32 mouse cellular contexts compared by ENCODE assay signal in genomic region chr16:33766309-33766708, GRCm38 (mm10). TPM values are rescaled to one million over a fixed set of nuclear protein-coding genes. Genes with fewer than 3 reads are reported as not detected.
DNase-seq lines count a peak whose midpoint lies in the region; ATAC-seq and TF ChIP-seq lines count a peak whose summit lies in the region.
"Had no signal": no experiment of that assay in that cellular context is flagged by ENCODE, and none has a peak within 500 bp of the region (broad histone marks: within the 10 kb centered on the region; RNA-seq: fewer than 3 reads in every experiment).

No protein-coding gene starts in this region.

- TF ChIP-seq CTCF in CH12.LX (conservative IDR thresholded peaks at IDR 0.05 in 1 of 2, IDR thresholded peaks at IDR 0.05 in 1 of 2; ENCODE audit: low read depth in 2 of 2, low read length in 2 of 2), result no peak
- TF ChIP-seq CTCF in ES-Bruce4 (IDR thresholded peaks at IDR 0.05; ENCODE audit: low read depth, low read length), result no peak
- TF ChIP-seq CTCF in stomach, postnatal 0 days (IDR thresholded peaks at IDR 0.05; ENCODE audit: low read depth), result no peak

- TF ChIP-seq POLR2A in CH12.LX (IDR thresholded peaks at IDR 0.05; ENCODE audit: low read depth, low read length) (no peak), ES-Bruce4 (IDR thresholded peaks at IDR 0.05; ENCODE audit: insufficient read depth, low read length) (no peak)

- no peaks in the 10 kb centered on the region for H3K79me2 ChIP-seq in CH12.LX (replicated peaks; ENCODE audit: control insufficient read depth, extremely low read depth, insufficient read depth, poor library complexity, severe bottlenecking)

- ATAC-seq in intestine, embryonic 16.5 days, result peak; percentile 61; the same call in 1 of the 2 replicates
- ATAC-seq in stomach, postnatal 0 days (ENCODE audit: low FRiP score, low TSS enrichment), result peak; percentile 57; the same call in 1 of the 2 replicates
- ATAC-seq in granulocyte monocyte progenitor cell, adult 5-6 weeks (replicated peaks; ENCODE audit: poor library complexity, severe bottlenecking), result no peak
- ATAC-seq: activated CD4-positive, CD25-positive, alpha-beta regulatory T cell, adult 4 months; CD4-positive, CD25-positive, alpha-beta regulatory T cell, adult 4 months; forebrain, embryonic 15.5 days; hindbrain, postnatal 0 days had no signal

- TF ChIP-seq EP300 in CH12.LX (IDR thresholded peaks at IDR 0.05; ENCODE audit: low read length), result no peak
- TF ChIP-seq EP300 in ES-Bruce4 (IDR thresholded peaks at IDR 0.05; ENCODE audit: insufficient read depth, low read depth, low read length), result no peak
- no peak for TF ChIP-seq EP300 in stomach, postnatal 0 days (optimal IDR thresholded peaks at IDR 0.05)

- H3K4me1 ChIP-seq in CH12.LX (ENCODE audit: control insufficient read depth in 1 of 2, insufficient read depth in 2 of 2) (peaks cover 21 to 58% of the 10 kb centered on the region in 2 experiments), ES-Bruce4 (ENCODE audit: control insufficient read depth, insufficient read depth, low read length) (no peaks in the 10 kb centered on the region)
- H3K4me1 ChIP-seq in intestine, embryonic 16.5 days (ENCODE audit: control insufficient read depth, insufficient read depth, low read length), result peaks cover 16% of the 10 kb centered on the region
- no peaks in the 10 kb centered on the region for H3K4me1 ChIP-seq in stomach, postnatal 0 days (replicated peaks; ENCODE audit: control insufficient read depth, insufficient read depth)
- H3K4me1 ChIP-seq: kidney, embryonic 15.5 days had no signal

- H3K27ac ChIP-seq in CH12.LX (ENCODE audit: insufficient read depth, low read depth) (no peak overlapping the region), ES-Bruce4 (ENCODE audit: insufficient read depth, low read length) (no peak overlapping the region)
- peak overlapping the region; percentile 92 for H3K27ac ChIP-seq in intestine, embryonic 16.5 days (ENCODE audit: low read length)
- H3K27ac ChIP-seq in stomach, postnatal 0 days (replicated peaks), result no peak overlapping the region
- H3K27ac ChIP-seq: embryonic facial prominence, embryonic 13.5 days; forebrain, embryonic 10.5 days; forebrain, embryonic 15.5 days; hindbrain, embryonic 12.5 days; hindbrain, postnatal 0 days; kidney, embryonic 15.5 days; neural tube, embryonic 15.5 days had no signal

- no peak overlapping the region for H3K4me2 ChIP-seq in CH12.LX (ENCODE audit: insufficient read depth, low read depth, poor library complexity, severe bottlenecking)
- no peak overlapping the region for H3K4me2 ChIP-seq in intestine, embryonic 16.5 days (ENCODE audit: low read depth, low read length)
- no peak overlapping the region for H3K4me2 ChIP-seq in stomach, postnatal 0 days (replicated peaks; ENCODE audit: low read depth)
- H3K4me2 ChIP-seq: embryonic facial prominence, embryonic 13.5 days; forebrain, embryonic 15.5 days; hindbrain, embryonic 12.5 days; kidney, embryonic 15.5 days; neural tube, embryonic 15.5 days had no signal

- no peak for DNase-seq in CH12.LX (ENCODE audit: extremely low read depth)
- no peak for DNase-seq in stomach, postnatal 0 days (ENCODE audit: low spot score)
- DNase-seq in kidney, adult 11 months, result no peak
- no peak for DNase-seq in heart, postnatal 4 days
- DNase-seq: cerebellum, adult 18-20 months; cerebellum, postnatal 10 days; kidney, adult 18-20 months; kidney, postnatal 25 days; lung, adult 2 months; lung, postnatal 10 days; midbrain, embryonic 14.5 days; thymus, adult 18-20 months; thymus, postnatal 4 days had no signal

- H3K9me3 ChIP-seq in CH12.LX (replicated peaks; ENCODE audit: low read length), result no peaks in the 10 kb centered on the region
- no peaks in the 10 kb centered on the region for H3K9me3 ChIP-seq in ES-Bruce4 (replicated peaks; ENCODE audit: control insufficient read depth, insufficient read depth, low read length, poor library complexity, severe bottlenecking)
- no peaks in the 10 kb centered on the region for H3K9me3 ChIP-seq in intestine, embryonic 16.5 days (ENCODE audit: control insufficient read depth, low read length)
- no peaks in the 10 kb centered on the region for H3K9me3 ChIP-seq in stomach, postnatal 0 days (ENCODE audit: control insufficient read depth, low read length)
- H3K9me3 ChIP-seq: embryonic facial prominence, embryonic 13.5 days; forebrain, embryonic 10.5 days; forebrain, embryonic 15.5 days; hindbrain, embryonic 12.5 days; kidney, embryonic 15.5 days; neural tube, embryonic 15.5 days had no signal

- H3K9ac ChIP-seq in CH12.LX (ENCODE audit: insufficient read depth, low read depth) (no peak overlapping the region), ES-Bruce4 (ENCODE audit: low read depth, poor library complexity, severe bottlenecking) (no peak overlapping the region)
- no peak overlapping the region for H3K9ac ChIP-seq in intestine, embryonic 16.5 days (ENCODE audit: low read depth, low read length)
- H3K9ac ChIP-seq in stomach, postnatal 0 days (ENCODE audit: low read length), result no peak overlapping the region
- H3K9ac ChIP-seq: embryonic facial prominence, embryonic 13.5 days; forebrain, embryonic 15.5 days; hindbrain, embryonic 12.5 days; kidney, embryonic 15.5 days; neural tube, embryonic 15.5 days had no signal

- dilution Hi-C loops in CH12.LX (cut with MboI; ENCODE audit: extremely low pct_ligation_motif_present, extremely low pct_unique_long_range_greater_than_20kb, low sequenced_read_pairs), result no loop called here

- 75% methylated on average over 12 of the region's 12 CpGs for WGBS in intestine, embryonic 16.5 days
- WGBS in stomach, postnatal 0 days, result 75% methylated on average over 12 of the region's 12 CpGs

- H3K27me3 ChIP-seq in CH12.LX (replicated peaks) (no peaks in the 10 kb centered on the region), ES-Bruce4 (ENCODE audit: control insufficient read depth, insufficient read depth, low read length, poor library complexity, severe bottlenecking) (no peaks in the 10 kb centered on the region)
- no peaks in the 10 kb centered on the region for H3K27me3 ChIP-seq in intestine, embryonic 16.5 days (replicated peaks; ENCODE audit: control insufficient read depth, insufficient read depth, low read length)
- H3K27me3 ChIP-seq in stomach, postnatal 0 days (ENCODE audit: control insufficient read depth, insufficient read depth, low read length), result no peaks in the 10 kb centered on the region
- H3K27me3 ChIP-seq: embryonic facial prominence, embryonic 13.5 days; forebrain, embryonic 15.5 days; hindbrain, embryonic 12.5 days; kidney, embryonic 15.5 days; neural tube, embryonic 15.5 days had no signal

- no peak for TF ChIP-seq RAD21 in CH12.LX (IDR thresholded peaks at IDR 0.05; ENCODE audit: low read depth, low read length)

- H3K36me3 ChIP-seq in CH12.LX (replicated peaks in 1 of 2; ENCODE audit: control insufficient read depth in 1 of 2, insufficient read depth in 1 of 2, low read length in 1 of 2) (peaks cover 44 to 67% of the 10 kb centered on the region in 2 experiments), ES-Bruce4 (ENCODE audit: control insufficient read depth, insufficient read depth, low read length, poor library complexity, severe bottlenecking) (no peaks in the 10 kb centered on the region)
- peaks cover 5% of the 10 kb centered on the region; the same call in 1 of the 2 replicates for H3K36me3 ChIP-seq in intestine, embryonic 16.5 days (ENCODE audit: control insufficient read depth, insufficient read depth, low read length)
- no peaks in the 10 kb centered on the region for H3K36me3 ChIP-seq in stomach, postnatal 0 days (ENCODE audit: control insufficient read depth, insufficient read depth, low read length)
- H3K36me3 ChIP-seq: neural tube, embryonic 15.5 days had no signal

- in situ Hi-C loops in CH12.LX (cut with MboI; ENCODE audit: low pct_ligation_motif_present, low pct_unique_long_range_greater_than_20kb, low sequenced_read_pairs), result no loop called here

- H3K4me3 ChIP-seq in CH12.LX (replicated peaks in 1 of 3; ENCODE audit: low read depth in 2 of 3, low read length in 2 of 3, poor library complexity in 1 of 3) (no peak overlapping the region), ES-Bruce4 (ENCODE audit: low read depth, low read length) (peak overlapping the region; percentile 25)
- H3K4me3 ChIP-seq in intestine, embryonic 16.5 days (ENCODE audit: low read length), result no peak overlapping the region
- no peak overlapping the region for H3K4me3 ChIP-seq in stomach, postnatal 0 days (ENCODE audit: low read depth, low read length)
- H3K4me3 ChIP-seq: embryonic facial prominence, embryonic 13.5 days; forebrain, embryonic 10.5 days; forebrain, embryonic 15.5 days; hindbrain, embryonic 12.5 days; kidney, embryonic 15.5 days; neural tube, embryonic 15.5 days had no signal

TF ChIP-seq in CH12.LX, 34 proteins besides CTCF, POLR2A, EP300 and RAD21:
- no peak for TF ChIP-seq ZKSCAN1 (IDR thresholded peaks at IDR 0.05; ENCODE audit: borderline replicate concordance, low read depth, low read length)
- no peak for TF ChIP-seq CHD2 (IDR thresholded peaks at IDR 0.05; ENCODE audit: low read length)
- TF ChIP-seq POLR2AphosphoS2 (IDR thresholded peaks at IDR 0.05; ENCODE audit: low read depth, low read length), result peak; percentile 15; the same call in 1 of the 2 replicates
- no peak for TF ChIP-seq KAT2A (IDR thresholded peaks at IDR 0.05; ENCODE audit: insufficient replicate concordance, low read length)

RNA-seq across cellular contexts. Expression of gene Muc13, which starts 27.5 kb away (rescaled TPM):
- not detected in 2 replicates for total RNA-seq in CH12.LX (2012; rRNA removed)
- not detected in 2 replicates for total RNA-seq in CH12.LX (2014; rRNA removed)
- polyA plus RNA-seq in CH12.LX (2012; ENCODE audit: insufficient read length, low read depth), result not detected in 2 replicates
- polyA plus RNA-seq in ES-Bruce4 (2011; ENCODE audit: insufficient read depth, insufficient read length, low read depth, missing spikeins), result not detected in 2 replicates
- 358 and 407 TPM in 2 replicates for polyA plus RNA-seq in intestine, embryonic 16.5 days (2015; fragmentation: Nextera tagmentation; extraction: Ambion mirVana)
- polyA plus RNA-seq in stomach, postnatal 0 days (2015; fragmentation: Nextera tagmentation; extraction: Ambion mirVana), result 8.7 and 10.6 TPM in 2 replicates
- 41.1 and 69.5 TPM in 2 replicates for total RNA-seq in granulocyte monocyte progenitor cell, adult 5-6 weeks (2014; fragmentation: Nextera tagmentation)
- 53.2 and 60.5 TPM in 2 replicates for total RNA-seq in granulocyte monocyte progenitor cell, adult 5-6 weeks (2017)
- under 1 TPM; 0.12 to 0.20 TPM for total RNA-seq in heart, postnatal 4 days (2021)
- total RNA-seq: adrenal gland, adult 2 months; adrenal gland, postnatal 36 days; gastrocnemius, adult 8-10 months; hindbrain, postnatal 0 days; layer of hippocampus, adult 18-20 months; left cerebral cortex, postnatal 14 days; liver, adult 2 months had no signal
- polyA plus RNA-seq: forebrain, embryonic 15.5 days; heart, embryonic 14.5 days; midbrain, embryonic 14.5 days; neural tube, embryonic 15.5 days had no signal

Comparison
In these comparisons a context has a peak if more than half of its experiments do, and no peak if none do; other contexts are left out.
1. RNA of gene Muc13, which starts 27.5 kb away (polyA plus RNA-seq): 358 to 407 TPM in intestine, embryonic 16.5 days; 8.7 to 10.6 TPM in stomach, postnatal 0 days, not detected in ES-Bruce4 and not detected in CH12.LX; every median in the first group is over 10 times any median in the second.